Mouse (Mus musculus) CH12.LX (cell line): ENCODE measurements at regions not wholly inside any gene's neighbourhood (a gene's known extent, or its start where the extent isn't known, plus 50 kb on each side); places are given as distances from the start of the nearest gene placed in this dataset.

Source experiments
- CHD2 ChIP-seq: IDR thresholded peaks from 2 replicates; pipeline ENCODE4 v1.6.1; 2011; ENCODE audit warnings: low read length, improper control_type of control experiment
- CTCF ChIP-seq, 2 experiments: IDR thresholded peaks in 1 of 2; conservative IDR thresholded peaks in 1 of 2; 2 replicates each; pipeline ENCODE4 v1.5.1; 2011 to 2012; ENCODE audit warnings: low read depth in 2 of 2, low read length in 2 of 2, improper control_type of control experiment in 1 of 2, inconsistent platforms in 1 of 2, mild to moderate bottlenecking in 1 of 2, moderate library complexity in 1 of 2
- ELF1 ChIP-seq: IDR thresholded peaks from 2 replicates; pipeline ENCODE4 v1.6.1; 2014; ENCODE audit warnings: low read depth, mild to moderate bottlenecking, inconsistent platforms, low read length, improper control_type of control experiment
- EP300 ChIP-seq: IDR thresholded peaks from 2 replicates; pipeline ENCODE4 v1.6.1; 2011; ENCODE audit warnings: low read length, improper control_type of control experiment
- KAT2A ChIP-seq: IDR thresholded peaks from 2 replicates; pipeline ENCODE4 v1.6.1; 2012; ENCODE audit warnings: low read length, improper control_type of control experiment, inconsistent platforms; ENCODE audit not compliant: insufficient replicate concordance
- MAX ChIP-seq: IDR thresholded peaks from 2 replicates; pipeline ENCODE4 v1.6.1; 2011; ENCODE audit warnings: low read length, improper control_type of control experiment
- MXI1 ChIP-seq: IDR thresholded peaks from 2 replicates; pipeline ENCODE4 v1.6.1; 2011; ENCODE audit warnings: mild to moderate bottlenecking, low read depth, low read length, improper control_type of control experiment
- NRF1 ChIP-seq: IDR thresholded peaks from 2 replicates; pipeline ENCODE4 v1.6.1; 2014; ENCODE audit warnings: low read depth, mild to moderate bottlenecking, inconsistent platforms, low read length, improper control_type of control experiment, moderate library complexity
- POLR2A ChIP-seq: IDR thresholded peaks from 2 replicates; pipeline ENCODE4 v1.6.1; 2011; ENCODE audit warnings: low read depth, mild to moderate bottlenecking, improper control_type of control experiment, low read length
- RCOR1 ChIP-seq: conservative IDR thresholded peaks from 2 replicates; pipeline ENCODE4 v1.6.1; 2012; ENCODE audit warnings: low read depth, mild to moderate bottlenecking, inconsistent platforms, low read length, improper control_type of control experiment
- TBP ChIP-seq: conservative IDR thresholded peaks from 2 replicates; pipeline ENCODE4 v1.6.1; 2011; ENCODE audit warnings: low read depth, low read length, improper control_type of control experiment
- UBTF ChIP-seq: IDR thresholded peaks from 2 replicates; pipeline ENCODE4 v1.6.1; 2012; ENCODE audit warnings: low read depth, mild to moderate bottlenecking, inconsistent platforms, low read length, improper control_type of control experiment, moderate library complexity
- ZC3H11A ChIP-seq: IDR thresholded peaks from 2 replicates; pipeline ENCODE4 v1.6.1; 2012; ENCODE audit warnings: low read depth, mild to moderate bottlenecking, inconsistent platforms, low read length, improper control_type of control experiment
- ZKSCAN1 ChIP-seq: IDR thresholded peaks from 2 replicates; pipeline ENCODE4 v1.6.1; 2012; ENCODE audit warnings: low read depth, inconsistent platforms, low read length, improper control_type of control experiment, borderline replicate concordance

GRCm38 (mm10) chr16:44615878-44616206, 57.1 kb upstream of the Boc start:
- no peak for TF ChIP-seq POLR2A
- TF ChIP-seq CTCF (conservative IDR thresholded peaks at IDR 0.05 in 1 of 2, IDR thresholded peaks at IDR 0.05 in 1 of 2; ENCODE audit: low read depth in 2 of 2, low read length in 2 of 2), result no peak
- TF ChIP-seq CHD2, result no peak
- no peak for TF ChIP-seq ZC3H11A
- TF ChIP-seq EP300, result no peak
- no peak for TF ChIP-seq MXI1
- no peak for TF ChIP-seq ELF1
- no peak for TF ChIP-seq ZKSCAN1
- no peak for TF ChIP-seq NRF1
- TF ChIP-seq KAT2A, result no peak
- TF ChIP-seq UBTF, result no peak
- TF ChIP-seq TBP, result no peak
- TF ChIP-seq MAX, result no peak
- no peak for TF ChIP-seq RCOR1
